Mouse (Mus musculus): ENCODE results near the gene Gm12695. TPM values are rescaled to one million over a fixed set of nuclear protein-coding genes. Genes with fewer than 3 reads are reported as not detected.
A peak's percentile ranks its signal among the peaks of the same experiment; 100 is the strongest.

The Gm12695 gene
- total RNA-seq (2014; fragmentation: Nextera tagmentation) (not detected in 2 replicates), total RNA-seq (2017) (not detected in 2 replicates)

DNA sequence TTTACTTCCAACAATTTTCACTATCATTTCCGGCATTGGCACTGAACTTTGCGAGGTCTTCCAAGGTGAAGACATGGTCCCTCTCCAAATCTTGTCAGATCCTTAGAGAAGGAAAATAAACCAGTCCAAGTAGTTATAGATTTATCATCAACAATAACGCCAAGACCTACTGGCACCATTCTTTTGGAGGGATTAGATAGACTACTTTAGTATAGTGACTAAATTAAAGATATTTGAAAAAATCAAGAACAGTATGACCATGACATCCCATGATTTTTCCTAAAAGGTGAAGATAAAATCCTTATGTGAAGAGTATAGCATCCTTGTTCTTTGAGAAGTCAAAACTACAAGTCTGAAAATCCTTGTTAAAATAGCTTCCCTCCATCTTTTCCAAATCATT, at the start of gene Gm12695:
Gene Gm12695, minus strand, starts transcription at position 101 of the 400 bp plus-strand sequence.
- ATAC-seq (replicated peaks; ENCODE audit: poor library complexity, severe bottlenecking): no peak

DNA sequence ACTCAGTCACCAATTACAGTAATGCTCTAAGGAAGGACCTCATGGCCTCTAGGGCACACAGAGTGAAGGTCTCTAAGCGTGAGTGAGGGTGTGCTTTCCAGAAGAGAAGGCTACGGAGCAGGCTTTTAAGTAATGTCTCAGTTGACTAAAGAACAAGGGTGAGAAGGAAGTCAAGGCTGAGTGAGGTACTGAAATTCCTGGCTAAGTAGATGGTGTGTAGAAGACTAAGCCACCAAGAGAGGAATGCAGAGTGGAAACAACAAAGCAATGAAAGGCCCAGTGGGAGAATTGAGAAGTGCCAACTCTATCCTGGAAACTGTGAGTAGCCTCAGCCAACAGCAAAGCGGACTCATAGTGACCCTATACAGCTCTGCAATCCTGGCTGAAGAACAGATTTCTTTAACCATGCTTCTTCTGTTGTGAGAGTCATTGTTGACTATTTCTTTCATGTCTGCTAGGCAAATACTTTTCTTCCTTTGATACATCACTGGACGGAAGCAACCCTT, 40.6 kb upstream of the Gm12695 start:
- no peak for ATAC-seq (replicated peaks; ENCODE audit: poor library complexity, severe bottlenecking)

GRCm38 (mm10) chr4:96806824-96807808, 22.1 kb upstream of the Gm12695 start:
- no peak for ATAC-seq (replicated peaks; ENCODE audit: poor library complexity, severe bottlenecking)

DNA sequence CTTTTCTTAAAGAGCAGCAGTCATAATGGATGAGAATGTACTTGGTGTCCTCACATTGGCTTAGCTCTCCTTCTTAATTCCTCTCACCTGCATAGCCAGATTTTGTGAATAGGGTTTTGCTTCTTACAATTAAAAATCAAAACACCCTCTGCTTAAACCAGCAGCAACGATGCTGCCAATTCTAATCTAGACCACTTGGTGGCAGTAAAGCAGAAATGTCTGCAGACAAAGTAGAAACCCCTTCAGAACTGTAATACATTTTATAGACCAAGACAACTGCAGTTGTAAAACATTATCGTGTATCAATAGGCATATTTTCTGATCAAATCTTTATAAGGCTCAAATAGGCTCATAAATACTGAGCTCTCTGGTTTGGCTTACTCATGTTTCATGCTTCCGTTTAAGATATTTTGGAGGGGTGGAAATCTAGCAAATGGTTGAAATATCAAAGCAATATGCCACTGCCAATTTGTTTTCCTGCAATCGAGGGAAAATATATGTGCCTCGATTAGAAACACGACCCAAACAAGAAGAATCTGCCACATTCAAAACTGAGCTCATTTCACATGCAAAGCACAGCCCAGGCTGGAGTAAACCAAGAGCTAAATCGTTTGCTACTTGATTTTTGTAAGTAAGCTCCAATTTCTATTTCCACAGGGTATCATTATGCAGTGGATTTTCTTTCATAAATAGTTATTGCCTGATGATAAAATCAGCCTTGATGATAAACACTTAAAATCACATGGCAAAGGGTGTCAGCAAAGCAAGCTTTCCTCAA, 14.6 kb upstream of the Gm12695 start:
- no peak; the same call in 1 of the 2 replicates for ATAC-seq (replicated peaks; ENCODE audit: poor library complexity, severe bottlenecking)

GRCm38 (mm10) chr4:96797583-96797982, 12.6 kb upstream of the Gm12695 start:
- no peak for ATAC-seq (replicated peaks; ENCODE audit: poor library complexity, severe bottlenecking)

DNA sequence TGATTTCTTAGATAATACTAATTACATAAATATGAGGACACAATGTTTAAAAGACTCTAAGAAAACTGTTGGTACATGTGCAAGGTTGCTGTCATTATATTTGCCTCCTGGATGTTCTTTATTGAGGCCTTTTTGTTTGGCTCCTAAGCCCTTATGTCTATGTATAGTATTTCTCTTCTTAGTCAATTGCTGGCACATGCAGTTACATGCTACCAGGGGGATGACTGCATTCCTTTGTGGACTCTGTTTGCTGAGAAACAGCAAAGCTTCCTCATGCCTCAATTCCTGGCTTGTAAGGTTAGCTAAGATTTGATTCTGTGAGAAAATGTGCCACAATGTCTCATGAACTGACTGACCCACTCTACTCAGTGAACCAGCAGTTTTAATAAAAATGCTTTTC, 6.3 kb upstream of the Gm12695 start:
- ATAC-seq (replicated peaks; ENCODE audit: poor library complexity, severe bottlenecking): no peak

GRCm38 (mm10) chr4:96789905-96790304, 4.9 kb upstream of the Gm12695 start:
- ATAC-seq (replicated peaks; ENCODE audit: poor library complexity, severe bottlenecking): no peak

GRCm38 (mm10) chr4:96786610-96787009, 1.6 kb upstream of the Gm12695 start:
- ATAC-seq (replicated peaks; ENCODE audit: poor library complexity, severe bottlenecking): 0 out of 2 replicates have a peak, but pooled peaks have one; percentile 12

GRCm38 (mm10) chr4:96772966-96773566, 11.9 kb downstream of the Gm12695 start:
- ATAC-seq (replicated peaks; ENCODE audit: poor library complexity, severe bottlenecking): no peak

GRCm38 (mm10) chr4:96766396-96766998, 18.5 kb downstream of the Gm12695 start:
- no peak for ATAC-seq (replicated peaks; ENCODE audit: poor library complexity, severe bottlenecking)

GRCm38 (mm10) chr4:96751953-96752352, 33.0 kb downstream of the Gm12695 start:
- peak; percentile 59; the same call in 1 of the 2 replicates for ATAC-seq (replicated peaks; ENCODE audit: poor library complexity, severe bottlenecking)

DNA sequence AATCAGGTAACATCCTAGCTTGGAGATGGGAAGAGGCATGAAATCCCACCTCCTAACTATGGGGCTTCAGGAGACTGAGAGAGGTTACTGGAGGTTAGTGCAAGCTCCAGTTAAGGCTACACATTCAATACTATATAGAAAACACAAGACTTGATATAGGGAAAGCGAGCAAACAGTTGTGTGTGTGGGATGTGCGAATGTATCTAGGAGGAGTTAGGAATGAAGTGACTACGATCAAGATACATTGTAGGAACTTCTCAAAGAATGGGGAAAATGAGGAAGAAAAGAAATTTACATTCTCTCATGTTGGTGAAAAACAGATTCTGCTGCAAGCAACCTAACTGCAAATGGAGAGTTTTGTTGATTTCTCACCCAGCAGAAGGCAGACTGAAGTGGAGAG, 44.5 kb downstream of the Gm12695 start:
- ATAC-seq (replicated peaks; ENCODE audit: poor library complexity, severe bottlenecking): no peak

DNA sequence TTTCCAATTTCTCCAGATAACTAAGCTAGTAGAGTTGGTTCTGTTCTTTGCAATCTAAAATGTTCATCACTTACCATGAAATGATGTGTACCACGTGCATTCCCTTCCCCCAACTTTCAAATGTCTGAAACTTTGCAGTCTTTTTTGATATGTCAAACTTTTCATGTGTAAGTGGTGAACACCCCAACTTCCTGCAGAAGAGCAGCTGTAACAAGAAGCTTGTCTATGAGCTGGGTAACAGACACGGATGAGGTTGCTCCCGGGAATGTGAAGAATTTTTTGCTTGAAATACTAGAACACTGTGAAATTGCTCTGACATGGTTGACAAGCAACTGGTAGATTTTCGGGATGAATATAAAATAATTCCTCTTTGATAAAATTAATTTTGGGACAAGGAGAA, 55.7 kb downstream of the Gm12695 start:
- no peak for ATAC-seq (replicated peaks; ENCODE audit: poor library complexity, severe bottlenecking)

DNA sequence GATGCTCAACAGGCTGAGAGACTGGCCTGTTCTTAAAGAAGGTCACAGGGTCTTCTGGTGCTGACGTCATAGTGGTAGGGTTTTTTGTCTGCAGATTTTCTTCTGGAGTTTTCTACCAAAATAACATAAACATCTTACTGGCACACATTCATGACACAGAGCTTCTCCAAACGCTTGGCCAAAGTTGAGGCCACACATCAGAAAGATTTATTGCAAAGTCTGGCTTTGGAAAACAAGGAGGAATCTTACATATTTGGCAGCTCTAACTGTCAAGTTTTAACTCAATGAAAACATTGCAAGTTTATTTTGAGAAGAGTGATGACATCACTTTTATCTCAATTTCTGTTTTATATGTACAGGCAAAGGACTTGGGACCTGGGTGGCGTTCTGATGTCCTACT, 56.8 kb downstream of the Gm12695 start:
- no peak for ATAC-seq (replicated peaks; ENCODE audit: poor library complexity, severe bottlenecking)

GRCm38 (mm10) chr4:96725415-96726055, 59.5 kb downstream of the Gm12695 start:
- ATAC-seq (replicated peaks; ENCODE audit: poor library complexity, severe bottlenecking): no peak

DNA sequence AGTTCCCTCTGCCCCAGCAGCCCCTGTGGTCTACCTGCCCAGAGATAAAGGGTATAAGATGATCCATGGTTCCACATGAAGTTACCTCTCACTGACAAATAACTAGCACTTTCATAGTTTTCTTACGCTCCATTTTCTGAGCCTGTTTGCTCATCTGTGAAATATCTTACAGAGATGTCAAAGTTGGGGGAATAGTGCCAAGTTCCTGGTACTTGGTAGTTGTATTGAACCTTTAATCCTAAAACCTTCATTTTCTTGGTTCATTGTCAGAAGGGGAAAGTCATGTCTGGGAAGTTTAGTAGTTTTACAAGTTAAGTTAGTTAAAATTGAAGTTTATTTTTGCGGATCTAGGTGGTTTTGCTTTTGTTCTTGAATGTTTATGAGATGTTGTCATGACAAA, 62.7 kb downstream of the Gm12695 start:
- no peak for ATAC-seq (replicated peaks; ENCODE audit: poor library complexity, severe bottlenecking)

DNA sequence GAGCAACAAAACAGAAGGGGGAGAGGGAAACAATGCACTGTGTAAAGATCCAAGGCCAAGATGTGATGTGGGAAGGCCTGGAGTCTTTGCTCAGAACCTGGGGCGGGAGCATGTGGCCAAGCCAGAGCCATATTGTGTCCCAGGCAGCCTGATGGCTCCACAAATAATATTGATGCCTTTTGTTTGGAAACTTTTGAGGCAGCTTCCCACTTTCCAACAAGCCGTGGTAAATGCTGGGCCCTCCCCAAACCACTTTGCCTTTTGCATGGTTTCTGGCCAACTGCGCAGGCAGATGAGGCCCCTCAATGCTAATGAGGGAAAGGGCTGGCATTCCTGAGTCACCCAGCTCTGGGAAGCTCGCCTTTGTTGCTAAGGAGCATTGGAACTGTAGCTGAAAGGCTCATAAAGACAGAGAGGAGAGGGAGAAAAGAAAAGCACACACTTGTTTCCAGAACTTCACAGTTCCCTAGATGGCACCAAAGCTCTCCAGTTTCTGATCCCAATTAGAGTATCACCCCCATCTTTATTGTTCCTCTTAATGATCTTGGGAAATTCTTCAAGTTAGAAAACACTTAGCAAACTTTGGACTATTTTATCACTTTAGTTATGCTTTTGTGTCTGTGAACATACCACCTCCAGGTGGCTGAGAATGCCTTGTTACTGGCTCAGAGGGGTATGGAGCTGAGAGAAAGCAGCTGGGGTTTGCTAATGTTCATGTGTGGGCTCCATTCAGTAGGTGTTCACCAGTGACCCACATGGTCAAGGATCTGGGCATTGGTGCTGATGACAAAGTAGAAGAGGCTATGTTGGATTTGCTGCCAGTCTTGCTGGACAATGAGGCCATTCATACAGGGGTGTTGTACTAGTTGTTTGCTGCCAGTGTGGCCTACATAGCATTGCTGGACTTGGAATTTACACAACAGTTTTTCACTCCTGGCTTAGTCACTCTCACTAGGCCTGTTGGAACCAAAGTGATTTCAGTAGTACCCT, 65.7 kb downstream of the Gm12695 start:
- ATAC-seq (replicated peaks; ENCODE audit: poor library complexity, severe bottlenecking): no peak

GRCm38 (mm10) chr4:96718503-96718902, 66.5 kb downstream of the Gm12695 start:
- no peak for ATAC-seq (replicated peaks; ENCODE audit: poor library complexity, severe bottlenecking)
